Mouse (Mus musculus) cerebellum, adult 2 months (tissue): Measurements from ENCODE around the gene Rspo1.

Experiments used
- CTCF ChIP-seq: fragments of 200-500 bp; IDR thresholded peaks from 2 replicates; pipeline ENCODE4 v1.5.1; 2011; ENCODE audit warnings: low read depth, mild to moderate bottlenecking, control low read depth, low read length, moderate library complexity, borderline replicate concordance; ENCODE audit not compliant: insufficient read depth
- POLR2A ChIP-seq: fragments of 200-500 bp; IDR thresholded peaks from 2 replicates; pipeline ENCODE4 v1.6.1; 2011; ENCODE audit warnings: low read length, control low read depth, borderline replicate concordance; ENCODE audit not compliant: insufficient read depth

- TF ChIP-seq CTCF = no peak
- no peak for TF ChIP-seq POLR2A
Measured at GRCm38 (mm10) chr4:124957284-124957683, 28.9 kb upstream of the Rspo1 start.
